ENCODE assay signal across 8 mouse cellular contexts in genomic region chr11:100931254-100931921, GRCm38 (mm10). TPM values are rescaled to one million over a fixed set of nuclear protein-coding genes. Genes with fewer than 3 reads are reported as not detected.
DNase-seq lines count a peak whose midpoint lies in the region; ATAC-seq and TF ChIP-seq lines count a peak whose summit lies in the region.

No protein-coding gene starts in this region.

- no peak overlapping the region for H3K27ac ChIP-seq in forebrain, embryonic 13.5 days
- H3K27ac ChIP-seq in forebrain, embryonic 15.5 days (replicated peaks) = no peak overlapping the region
- H3K27ac ChIP-seq in CH12.LX (ENCODE audit: insufficient read depth, low read depth) = peak overlapping the region; percentile 85

- H3K9ac ChIP-seq in forebrain, embryonic 13.5 days = no peak overlapping the region
- no peak overlapping the region for H3K9ac ChIP-seq in forebrain, embryonic 15.5 days (replicated peaks)
- H3K9ac ChIP-seq in CH12.LX (ENCODE audit: insufficient read depth, low read depth) = peak overlapping the region; percentile 86

- no peak for TF ChIP-seq CTCF in CH12.LX (conservative IDR thresholded peaks at IDR 0.05 in 1 of 2, IDR thresholded peaks at IDR 0.05 in 1 of 2; ENCODE audit: low read depth in 2 of 2, low read length in 2 of 2)

- H3K4me3 ChIP-seq in forebrain, embryonic 13.5 days = no peak overlapping the region
- no peak overlapping the region for H3K4me3 ChIP-seq in forebrain, embryonic 15.5 days
- peak overlapping the region; percentile 47 to 70 (median 54) for H3K4me3 ChIP-seq in CH12.LX (replicated peaks in 1 of 3; ENCODE audit: low read depth in 2 of 3, low read length in 2 of 3, poor library complexity in 1 of 3)

- WGBS in forebrain, embryonic 13.5 days = 58% methylated on average over 12 of the region's 12 CpGs
- WGBS in forebrain, embryonic 15.5 days = 52% methylated on average over 12 of the region's 12 CpGs

- peak; percentile 60 for TF ChIP-seq POLR2A in CH12.LX (IDR thresholded peaks at IDR 0.05; ENCODE audit: low read depth, low read length)

- H3K9me3 ChIP-seq in forebrain, embryonic 13.5 days (replicated peaks) = no peaks in the 10 kb centered on the region
- H3K9me3 ChIP-seq in forebrain, embryonic 15.5 days = no peaks in the 10 kb centered on the region
- no peaks in the 10 kb centered on the region for H3K9me3 ChIP-seq in CH12.LX (replicated peaks; ENCODE audit: low read length)

- H3K27me3 ChIP-seq in forebrain, embryonic 13.5 days = no peaks in the 10 kb centered on the region
- H3K27me3 ChIP-seq in forebrain, embryonic 15.5 days = no peaks in the 10 kb centered on the region
- H3K27me3 ChIP-seq in CH12.LX (replicated peaks) = no peaks in the 10 kb centered on the region

- dilution Hi-C loops in CH12.LX (cut with MboI; ENCODE audit: extremely low pct_ligation_motif_present, extremely low pct_unique_long_range_greater_than_20kb, low sequenced_read_pairs) = no loop called here

- H3K36me3 ChIP-seq in forebrain, embryonic 13.5 days (ENCODE audit: poor library complexity, severe bottlenecking) = no peaks in the 10 kb centered on the region
- H3K36me3 ChIP-seq in forebrain, embryonic 15.5 days = no peaks in the 10 kb centered on the region
- peaks cover 2 to 44% of the 10 kb centered on the region in 2 experiments for H3K36me3 ChIP-seq in CH12.LX (replicated peaks in 1 of 2; ENCODE audit: control insufficient read depth in 1 of 2, insufficient read depth in 1 of 2, low read length in 1 of 2)

- DNase-seq in CH12.LX (ENCODE audit: extremely low read depth) = peak; percentile 91
- DNase-seq in heart, adult 9 months (ENCODE audit: low spot score in 2 of 2) = peak; percentile 63 to 79
- peak; percentile 55 to 67 for DNase-seq in kidney, postnatal 4 days
- peak; percentile 54 to 68 for DNase-seq in natural killer cell, adult 2 months (ENCODE audit: low spot score in 2 of 2)
- DNase-seq in frontal cortex, postnatal 10 days (ENCODE audit: low spot score in 2 of 2) = no peak
- no peak for DNase-seq in cerebellum, postnatal 25 days

- TF ChIP-seq RAD21 in CH12.LX (IDR thresholded peaks at IDR 0.05; ENCODE audit: low read depth, low read length) = no peak; the same call in 1 of the 2 replicates

- TF ChIP-seq EP300 in CH12.LX (IDR thresholded peaks at IDR 0.05; ENCODE audit: low read length) = peak; percentile 89

- H3K79me2 ChIP-seq in CH12.LX (replicated peaks; ENCODE audit: control insufficient read depth, extremely low read depth, insufficient read depth, poor library complexity, severe bottlenecking) = peaks cover 63% of the 10 kb centered on the region

- H3K4me2 ChIP-seq in forebrain, embryonic 13.5 days = peak overlapping the region; percentile 2; the same call in 1 of the 2 replicates
- H3K4me2 ChIP-seq in forebrain, embryonic 15.5 days (replicated peaks) = no peak overlapping the region
- H3K4me2 ChIP-seq in CH12.LX (ENCODE audit: insufficient read depth, low read depth, poor library complexity, severe bottlenecking) = peak overlapping the region; percentile 96

- peaks cover 12% of the 10 kb centered on the region for H3K4me1 ChIP-seq in forebrain, embryonic 13.5 days
- peaks cover 17% of the 10 kb centered on the region for H3K4me1 ChIP-seq in forebrain, embryonic 15.5 days
- peaks cover 20 to 51% of the 10 kb centered on the region in 2 experiments for H3K4me1 ChIP-seq in CH12.LX (ENCODE audit: control insufficient read depth in 1 of 2, insufficient read depth in 2 of 2)

- ATAC-seq in forebrain, embryonic 13.5 days = no peak
- no peak for ATAC-seq in forebrain, embryonic 15.5 days (replicated peaks)

- in situ Hi-C loops in CH12.LX (cut with MboI; ENCODE audit: low pct_ligation_motif_present, low pct_unique_long_range_greater_than_20kb, low sequenced_read_pairs) = no loop called here

TF ChIP-seq in CH12.LX, 34 proteins besides CTCF, POLR2A, EP300 and RAD21:
- TF ChIP-seq MAX (IDR thresholded peaks at IDR 0.05; ENCODE audit: low read length) = peak; percentile 74
- TF ChIP-seq MEF2A (IDR thresholded peaks at IDR 0.05; ENCODE audit: borderline replicate concordance, low read depth, low read length) = peak; percentile 84
- no peak for TF ChIP-seq NRF1 (IDR thresholded peaks at IDR 0.05; ENCODE audit: low read depth, low read length)
- TF ChIP-seq SMC3 (IDR thresholded peaks at IDR 0.05; ENCODE audit: low read depth, low read length) = no peak
- TF ChIP-seq NELFE (IDR thresholded peaks at IDR 0.05; ENCODE audit: low read depth, low read length) = no peak
- peak; percentile 29; the same call in 1 of the 2 replicates for TF ChIP-seq RCOR1 (conservative IDR thresholded peaks at IDR 0.05; ENCODE audit: low read depth, low read length)
- peak; percentile 90 for TF ChIP-seq ZNF384 (IDR thresholded peaks at IDR 0.05; ENCODE audit: low read depth, low read length)
- peak; percentile 92 for TF ChIP-seq ELF1 (IDR thresholded peaks at IDR 0.05; ENCODE audit: low read depth, low read length)
- peak; percentile 80 for TF ChIP-seq JUND (conservative IDR thresholded peaks at IDR 0.05; ENCODE audit: low read depth, low read length)
- peak; percentile 94 for TF ChIP-seq ETS1 (conservative IDR thresholded peaks at IDR 0.05; ENCODE audit: low read depth, low read length)
- peak; percentile 76 for TF ChIP-seq TBP (conservative IDR thresholded peaks at IDR 0.05; ENCODE audit: low read depth, low read length)
- TF ChIP-seq CHD2 (IDR thresholded peaks at IDR 0.05; ENCODE audit: low read length) = peak; percentile 90
- TF ChIP-seq KAT2A (IDR thresholded peaks at IDR 0.05; ENCODE audit: insufficient replicate concordance, low read length) = no peak
- TF ChIP-seq POLR2AphosphoS2 (IDR thresholded peaks at IDR 0.05; ENCODE audit: low read depth, low read length) = no peak; the same call in 1 of the 2 replicates
- no peak for TF ChIP-seq USF1 (IDR thresholded peaks at IDR 0.05; ENCODE audit: low read depth, low read length)
- TF ChIP-seq MAFK (IDR thresholded peaks at IDR 0.05; ENCODE audit: insufficient replicate concordance, low read length) = peak; percentile 72; the same call in 1 of the 2 replicates
- no peak for TF ChIP-seq ZKSCAN1 (IDR thresholded peaks at IDR 0.05; ENCODE audit: borderline replicate concordance, low read depth, low read length)
- TF ChIP-seq JUN (IDR thresholded peaks at IDR 0.05; ENCODE audit: insufficient read depth, low read depth, low read length) = peak; percentile 54; the same call in 1 of the 2 replicates
- peak; percentile 81 for TF ChIP-seq BHLHE40 (IDR thresholded peaks at IDR 0.05; ENCODE audit: low read depth, low read length)
- TF ChIP-seq GABPA (IDR thresholded peaks at IDR 0.05; ENCODE audit: insufficient replicate concordance, low read depth, low read length) = no peak
- peak; percentile 72 for TF ChIP-seq HCFC1 (IDR thresholded peaks at IDR 0.05; ENCODE audit: low read depth, low read length)
- TF ChIP-seq ZC3H11A (IDR thresholded peaks at IDR 0.05; ENCODE audit: low read depth, low read length) = no peak
- TF ChIP-seq PAX5 (IDR thresholded peaks at IDR 0.05; ENCODE audit: low read length) = no peak
- no peak; the same call in 1 of the 2 replicates for TF ChIP-seq MAZ (IDR thresholded peaks at IDR 0.05; ENCODE audit: low read depth, low read length)
- TF ChIP-seq MYC (IDR thresholded peaks at IDR 0.05; ENCODE audit: low read depth, low read length) = peak; percentile 92
- TF ChIP-seq UBTF (IDR thresholded peaks at IDR 0.05; ENCODE audit: low read depth, low read length) = no peak; the same call in 1 of the 2 replicates
- no peak for TF ChIP-seq ZMIZ1 (IDR thresholded peaks at IDR 0.05; ENCODE audit: low read depth, low read length)
- peak; percentile 97 for TF ChIP-seq IRF4 (IDR thresholded peaks at IDR 0.05; ENCODE audit: low read depth, low read length)
- no peak for TF ChIP-seq E2F4 (IDR thresholded peaks at IDR 0.05; ENCODE audit: insufficient replicate concordance, low read depth, low read length)
- peak; percentile 90 for TF ChIP-seq SIN3A (IDR thresholded peaks at IDR 0.05; ENCODE audit: low read length)
- no peak for TF ChIP-seq CHD1 (IDR thresholded peaks at IDR 0.05; ENCODE audit: low read depth, low read length)
- TF ChIP-seq TCF12 (IDR thresholded peaks at IDR 0.05; ENCODE audit: low read depth, low read length) = peak; percentile 92
- TF ChIP-seq MXI1 (IDR thresholded peaks at IDR 0.05; ENCODE audit: low read depth, low read length) = peak; percentile 90

RNA-seq across cellular contexts. Expression of gene Stat3, which starts 8.0 kb away (rescaled TPM):
- polyA plus RNA-seq in forebrain, embryonic 13.5 days (2015; fragmentation: Nextera tagmentation; extraction: Ambion mirVana) = 24.6 and 29.1 TPM in 2 replicates
- 31.1 and 32.3 TPM in 2 replicates for polyA plus RNA-seq in forebrain, embryonic 15.5 days (2015; fragmentation: Nextera tagmentation; extraction: Ambion mirVana)
- total RNA-seq in CH12.LX (2012; rRNA removed) = 51.1 and 52.1 TPM in 2 replicates
- total RNA-seq in CH12.LX (2014; rRNA removed) = 35.9 TPM in 2 replicates
- 66.7 and 69.2 TPM in 2 replicates for polyA plus RNA-seq in CH12.LX (2012; ENCODE audit: insufficient read length, low read depth)

RNA-seq across cellular contexts. Expression of gene Cavin1, which starts 39.3 kb away (rescaled TPM):
- polyA plus RNA-seq in forebrain, embryonic 13.5 days (2015; fragmentation: Nextera tagmentation; extraction: Ambion mirVana) = 19.5 and 23.4 TPM in 2 replicates
- 29.4 and 30.1 TPM in 2 replicates for polyA plus RNA-seq in forebrain, embryonic 15.5 days (2015; fragmentation: Nextera tagmentation; extraction: Ambion mirVana)
- 0.08 and 0.21 TPM in 2 replicates for total RNA-seq in CH12.LX (2012; rRNA removed)
- total RNA-seq in CH12.LX (2014; rRNA removed) = 0.05 TPM in 2 replicates
- polyA plus RNA-seq in CH12.LX (2012; ENCODE audit: insufficient read length, low read depth) = 0.13 and 0.25 TPM in 2 replicates

Comparison
In these comparisons a context has a peak if more than half of its experiments do, and no peak if none do; other contexts are left out.
1. H3K4me3 ChIP-seq: peak in CH12.LX (3 of 3); none in forebrain, embryonic 13.5 days (single experiment) and forebrain, embryonic 15.5 days (single experiment).
2. DNase-seq: peak in CH12.LX (single experiment), heart, adult 9 months (2 of 2), kidney, postnatal 4 days (2 of 2) and natural killer cell, adult 2 months (2 of 2); none in frontal cortex, postnatal 10 days (0 of 2) and cerebellum, postnatal 25 days (0 of 2).
3. RNA of gene Cavin1, which starts 39.3 kb away (polyA plus RNA-seq): 29.4 to 30.1 TPM in forebrain, embryonic 15.5 days and 19.5 to 23.4 TPM in forebrain, embryonic 13.5 days; 0.13 to 0.25 TPM in CH12.LX; every median in the first group is over 10 times any median in the second.